Mouse (Mus musculus): ENCODE results near the gene Hax1. TPM values are rescaled to one million over a fixed set of nuclear protein-coding genes. Genes with fewer than 3 reads are reported as not detected.
A peak's percentile ranks its signal among the peaks of the same experiment; 100 is the strongest.

Gene Hax1
- 121 and 123 TPM in 2 replicates for polyA plus RNA-seq (2015; fragmentation: Nextera tagmentation; extraction: Ambion mirVana)

GRCm38 (mm10) chr3:89998612-89999054, at the start of gene Hax1:
Gene Hax1 (minus strand): TSS chr3:89998780.
- peaks cover 22% of the 10 kb centered on the region for H3K36me3 ChIP-seq (ENCODE audit: control insufficient read depth, insufficient read depth)
- under 1% methylated on average over 26 of the region's 26 CpGs for WGBS (ENCODE audit: insufficient replicate concordance)
- peak; percentile 94 for ATAC-seq (ENCODE audit: low read depth)
- peak within 1 kb of the TSS; percentile 85 for H3K4me2 ChIP-seq (ENCODE audit: low read depth, low read length)
- H3K27me3 ChIP-seq (ENCODE audit: control insufficient read depth, insufficient read depth, low read depth, low read length): no peaks in the 10 kb centered on the region
- peaks cover 11% of the 10 kb centered on the region for H3K4me1 ChIP-seq (ENCODE audit: control insufficient read depth, low read depth, low read length)
- peak within 1 kb of the TSS; percentile 48 for H3K27ac ChIP-seq (ENCODE audit: low read length)
- peak within 1 kb of the TSS; percentile 72 for H3K4me3 ChIP-seq (ENCODE audit: low read depth, low read length)
- H3K9me3 ChIP-seq (replicated peaks; ENCODE audit: control insufficient read depth, low read length): no peaks in the 10 kb centered on the region
- H3K9ac ChIP-seq (ENCODE audit: low read depth, low read length): peak within 1 kb of the TSS; percentile 65

DNA sequence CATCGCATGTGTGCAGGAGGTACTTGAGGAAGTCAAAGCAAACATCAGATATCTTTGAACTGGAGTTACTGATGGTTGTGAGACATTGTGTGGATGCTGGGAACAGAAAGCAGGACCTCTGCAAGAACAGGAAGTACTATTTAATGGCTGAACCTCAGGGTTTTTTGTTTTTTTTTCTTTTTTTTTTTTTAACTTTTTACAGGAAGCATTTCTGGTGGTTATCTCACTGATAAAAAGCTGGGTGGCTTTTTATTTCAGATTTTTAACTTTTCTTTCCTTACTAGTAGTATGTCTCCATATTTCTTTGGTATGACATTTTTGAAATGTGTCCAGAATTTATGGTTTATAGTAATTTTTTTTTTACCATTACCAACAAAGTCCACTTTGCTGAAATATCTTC, 37.7 kb upstream of the Hax1 start:
- H3K27me3 ChIP-seq (ENCODE audit: control insufficient read depth, insufficient read depth, low read depth, low read length): no peaks in the 10 kb centered on the region
- H3K36me3 ChIP-seq (ENCODE audit: control insufficient read depth, insufficient read depth): peaks cover 46% of the 10 kb centered on the region
- H3K9me3 ChIP-seq (replicated peaks; ENCODE audit: control insufficient read depth, low read length): no peaks in the 10 kb centered on the region
- 84% methylated on average over 1 of the region's 1 CpGs for WGBS (ENCODE audit: insufficient replicate concordance)
- H3K4me1 ChIP-seq (ENCODE audit: control insufficient read depth, low read depth, low read length): no peaks in the 10 kb centered on the region
- H3K4me2 ChIP-seq (ENCODE audit: low read depth, low read length): no peak overlapping the region
- no peak overlapping the region for H3K27ac ChIP-seq (ENCODE audit: low read length)
- no peak overlapping the region for H3K4me3 ChIP-seq (ENCODE audit: low read depth, low read length)
- no peak overlapping the region for H3K9ac ChIP-seq (ENCODE audit: low read depth, low read length)
- ATAC-seq (ENCODE audit: low read depth): no peak

GRCm38 (mm10) chr3:90034653-90035052, 36.1 kb upstream of the Hax1 start:
- Histone ChIP-seq H3K27me3 (ENCODE audit: control insufficient read depth, insufficient read depth, low read depth, low read length) (no peaks in the 10 kb centered on the region), H3K4me2 (ENCODE audit: low read depth, low read length) (no peak overlapping the region), H3K36me3 (ENCODE audit: control insufficient read depth, insufficient read depth) (peaks cover 49% of the 10 kb centered on the region), H3K9ac (ENCODE audit: low read depth, low read length) (no peak overlapping the region), H3K4me3 (ENCODE audit: low read depth, low read length) (no peak overlapping the region), H3K4me1 (ENCODE audit: control insufficient read depth, low read depth, low read length) (no peaks in the 10 kb centered on the region), H3K9me3 (replicated peaks; ENCODE audit: control insufficient read depth, low read length) (no peaks in the 10 kb centered on the region), H3K27ac (ENCODE audit: low read length) (no peak overlapping the region)
- 78% methylated on average over 2 of the region's 2 CpGs for WGBS (ENCODE audit: insufficient replicate concordance)
- ATAC-seq (ENCODE audit: low read depth): no peak

GRCm38 (mm10) chr3:90016626-90017025, 18.0 kb upstream of the Hax1 start:
- WGBS (ENCODE audit: insufficient replicate concordance): 69% methylated on average over 4 of the region's 4 CpGs
- Histone ChIP-seq H3K9me3 (replicated peaks; ENCODE audit: control insufficient read depth, low read length) (no peaks in the 10 kb centered on the region), H3K4me2 (ENCODE audit: low read depth, low read length) (no peak overlapping the region), H3K9ac (ENCODE audit: low read depth, low read length) (no peak overlapping the region), H3K36me3 (ENCODE audit: control insufficient read depth, insufficient read depth) (peaks cover 74% of the 10 kb centered on the region), H3K27me3 (ENCODE audit: control insufficient read depth, insufficient read depth, low read depth, low read length) (no peaks in the 10 kb centered on the region), H3K27ac (ENCODE audit: low read length) (no peak overlapping the region), H3K4me3 (ENCODE audit: low read depth, low read length) (no peak overlapping the region), H3K4me1 (ENCODE audit: control insufficient read depth, low read depth, low read length) (no peaks in the 10 kb centered on the region)
- no peak for ATAC-seq (ENCODE audit: low read depth)

GRCm38 (mm10) chr3:90010291-90010690, 11.7 kb upstream of the Hax1 start:
- no peak overlapping the region for H3K9ac ChIP-seq (ENCODE audit: low read depth, low read length)
- WGBS (ENCODE audit: insufficient replicate concordance): 79% methylated on average over 2 of the region's 2 CpGs
- no peaks in the 10 kb centered on the region for H3K9me3 ChIP-seq (replicated peaks; ENCODE audit: control insufficient read depth, low read length)
- ATAC-seq (ENCODE audit: low read depth): no peak
- H3K36me3 ChIP-seq (ENCODE audit: control insufficient read depth, insufficient read depth): peaks cover 73% of the 10 kb centered on the region
- H3K4me2 ChIP-seq (ENCODE audit: low read depth, low read length): no peak overlapping the region
- H3K27me3 ChIP-seq (ENCODE audit: control insufficient read depth, insufficient read depth, low read depth, low read length): no peaks in the 10 kb centered on the region
- no peak overlapping the region for H3K27ac ChIP-seq (ENCODE audit: low read length)
- H3K4me3 ChIP-seq (ENCODE audit: low read depth, low read length): no peak overlapping the region
- H3K4me1 ChIP-seq (ENCODE audit: control insufficient read depth, low read depth, low read length): no peaks in the 10 kb centered on the region

DNA sequence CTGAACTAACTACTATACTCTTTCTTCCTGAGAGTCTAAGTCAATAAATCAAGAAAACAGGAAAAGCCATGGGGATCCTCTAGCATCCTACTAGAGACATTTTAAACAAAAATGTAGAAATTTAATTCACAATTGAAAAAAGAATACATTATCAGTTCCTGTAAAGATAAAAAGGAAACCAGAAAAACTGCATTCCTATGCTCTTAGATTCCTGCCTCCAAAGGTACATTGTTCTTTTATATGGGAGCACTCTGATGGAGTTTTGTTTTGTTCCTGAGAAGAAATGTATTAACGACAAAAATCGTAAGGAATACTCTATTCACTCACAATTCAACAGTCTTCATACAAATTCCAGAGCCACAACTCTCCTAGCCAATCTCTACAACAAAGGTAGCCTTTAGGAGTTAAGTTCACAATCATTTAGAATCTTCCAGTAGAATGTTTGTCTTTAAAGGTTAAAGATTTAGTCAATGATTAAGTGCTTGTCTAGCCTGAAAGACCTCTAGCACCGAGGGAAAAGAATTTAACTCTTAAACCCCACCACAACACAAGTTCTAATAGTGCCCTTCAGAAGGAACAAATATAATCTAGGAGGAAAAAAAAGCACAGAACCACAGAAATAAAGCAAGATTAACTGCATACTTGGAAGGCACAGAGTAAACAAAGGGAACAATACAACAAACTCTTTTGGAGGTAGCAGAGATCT, 5.7 kb upstream of the Hax1 start:
- Histone ChIP-seq H3K4me3 (ENCODE audit: low read depth, low read length) (no peak overlapping the region), H3K9me3 (replicated peaks; ENCODE audit: control insufficient read depth, low read length) (no peaks in the 10 kb centered on the region), H3K27me3 (ENCODE audit: control insufficient read depth, insufficient read depth, low read depth, low read length) (no peaks in the 10 kb centered on the region), H3K4me1 (ENCODE audit: control insufficient read depth, low read depth, low read length) (peaks cover 4% of the 10 kb centered on the region), H3K9ac (ENCODE audit: low read depth, low read length) (no peak overlapping the region), H3K36me3 (ENCODE audit: control insufficient read depth, insufficient read depth) (peaks cover 48% of the 10 kb centered on the region), H3K27ac (ENCODE audit: low read length) (no peak overlapping the region), H3K4me2 (ENCODE audit: low read depth, low read length) (no peak overlapping the region)
- 63% methylated on average over 3 of the region's 3 CpGs for WGBS (ENCODE audit: insufficient replicate concordance)
- peak; percentile 45 for ATAC-seq (ENCODE audit: low read depth)

- no peak for ATAC-seq (ENCODE audit: low read depth)
- H3K9me3 ChIP-seq (replicated peaks; ENCODE audit: control insufficient read depth, low read length): no peaks in the 10 kb centered on the region
- H3K9ac ChIP-seq (ENCODE audit: low read depth, low read length): no peak overlapping the region
- H3K4me3 ChIP-seq (ENCODE audit: low read depth, low read length): no peak overlapping the region
- no peak overlapping the region for H3K4me2 ChIP-seq (ENCODE audit: low read depth, low read length)
- peak overlapping the region; percentile 48; the same call in 1 of the 2 replicates for H3K27ac ChIP-seq (ENCODE audit: low read length)
- WGBS (ENCODE audit: insufficient replicate concordance): 68% methylated on average over 4 of the region's 4 CpGs
- H3K36me3 ChIP-seq (ENCODE audit: control insufficient read depth, insufficient read depth): peaks cover 22% of the 10 kb centered on the region
- peaks cover 11% of the 10 kb centered on the region for H3K4me1 ChIP-seq (ENCODE audit: control insufficient read depth, low read depth, low read length)
- no peaks in the 10 kb centered on the region for H3K27me3 ChIP-seq (ENCODE audit: control insufficient read depth, insufficient read depth, low read depth, low read length)
Measured at GRCm38 (mm10) chr3:89999830-90000229, 1.2 kb upstream of the Hax1 start.

DNA sequence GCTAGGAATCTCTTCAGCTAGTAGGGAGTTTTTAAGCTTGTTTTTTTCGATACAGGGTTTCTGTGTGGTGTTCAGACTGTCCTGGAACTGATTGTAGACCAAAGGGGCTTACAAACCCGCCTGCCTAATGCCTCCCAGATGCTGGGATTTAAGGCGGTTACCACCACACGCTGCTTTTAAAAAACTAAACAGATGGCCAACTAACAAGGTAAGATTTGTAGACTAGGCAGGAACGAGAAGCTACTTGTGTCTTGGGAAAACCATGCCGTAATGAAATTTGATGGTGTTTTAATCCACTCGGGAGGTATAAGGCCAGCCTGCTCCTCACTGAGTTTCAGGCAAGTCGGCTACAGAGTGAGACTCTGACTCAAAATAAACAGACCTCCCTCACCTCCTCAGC, 510 bp upstream of the Hax1 start:
- Histone ChIP-seq H3K4me1 (ENCODE audit: control insufficient read depth, low read depth, low read length) (peaks cover 11% of the 10 kb centered on the region), H3K9ac (ENCODE audit: low read depth, low read length) (peak overlapping the region; percentile 65), H3K36me3 (ENCODE audit: control insufficient read depth, insufficient read depth) (peaks cover 22% of the 10 kb centered on the region), H3K9me3 (replicated peaks; ENCODE audit: control insufficient read depth, low read length) (no peaks in the 10 kb centered on the region), H3K27me3 (ENCODE audit: control insufficient read depth, insufficient read depth, low read depth, low read length) (no peaks in the 10 kb centered on the region), H3K4me3 (ENCODE audit: low read depth, low read length) (peak overlapping the region; percentile 72), H3K4me2 (ENCODE audit: low read depth, low read length) (peak overlapping the region; percentile 74), H3K27ac (ENCODE audit: low read length) (peak overlapping the region; percentile 48)
- 32% methylated on average over 8 of the region's 8 CpGs for WGBS (ENCODE audit: insufficient replicate concordance)
- ATAC-seq (ENCODE audit: low read depth): no peak; the same call in 1 of the 2 replicates

DNA sequence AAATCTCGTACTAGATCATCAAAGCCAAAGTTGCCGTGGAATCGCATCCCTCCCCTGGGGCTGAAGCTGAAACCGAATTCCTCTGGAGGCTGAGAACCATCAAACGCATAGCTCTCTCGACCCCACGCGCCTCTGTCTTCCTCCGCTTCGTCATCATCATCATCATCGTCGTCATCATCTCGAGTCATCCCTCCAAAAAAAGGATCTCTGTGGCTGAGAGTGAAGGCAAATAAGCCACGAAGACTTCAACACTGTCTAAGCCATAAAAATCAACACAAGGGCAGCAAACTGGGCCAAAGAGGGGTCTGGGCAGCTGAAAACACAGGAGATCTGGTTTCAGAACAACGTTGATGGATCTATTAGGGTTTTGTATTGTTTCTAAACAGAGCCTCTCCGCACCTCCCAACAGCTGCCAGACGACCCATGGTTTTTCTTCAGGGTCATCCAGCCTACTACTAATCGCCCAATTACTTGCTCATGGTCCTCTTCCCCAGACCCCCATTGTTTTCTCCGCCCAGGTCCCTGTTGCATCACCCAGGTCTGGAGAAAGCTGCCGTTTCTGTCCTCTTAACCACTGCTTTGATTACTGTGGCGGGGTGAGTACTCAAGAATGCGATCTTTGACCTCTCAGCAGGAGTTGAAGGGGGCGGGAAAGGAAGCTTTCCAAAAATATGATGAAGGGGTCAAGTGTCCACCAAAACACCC, 637 bp downstream of the Hax1 start:
- peak; percentile 60 for ATAC-seq (ENCODE audit: low read depth)
- Histone ChIP-seq H3K9me3 (replicated peaks; ENCODE audit: control insufficient read depth, low read length) (no peaks in the 10 kb centered on the region), H3K9ac (ENCODE audit: low read depth, low read length) (peak overlapping the region; percentile 65), H3K36me3 (ENCODE audit: control insufficient read depth, insufficient read depth) (peaks cover 20% of the 10 kb centered on the region), H3K27me3 (ENCODE audit: control insufficient read depth, insufficient read depth, low read depth, low read length) (no peaks in the 10 kb centered on the region), H3K4me2 (ENCODE audit: low read depth, low read length) (peak overlapping the region; percentile 85), H3K4me3 (ENCODE audit: low read depth, low read length) (peak overlapping the region; percentile 72), H3K27ac (ENCODE audit: low read length) (peak overlapping the region; percentile 48), H3K4me1 (ENCODE audit: control insufficient read depth, low read depth, low read length) (peaks cover 11% of the 10 kb centered on the region)
- WGBS (ENCODE audit: insufficient replicate concordance): 11% methylated on average over 21 of the region's 23 CpGs

Measured in liver, embryonic 16.5 days (tissue).